Mouse (Mus musculus): Measurements from ENCODE around the gene Alkbh4. TPM values are rescaled to one million over a fixed set of nuclear protein-coding genes. Genes with fewer than 3 reads are reported as not detected.

Gene Alkbh4
- total RNA-seq, 4 experiments from 2014 or later: 3.4 to 6.1 (median 4.1) TPM

- no peak for DNase-seq (ENCODE audit: low spot score in 2 of 2)
Observed at GRCm38 (mm10) chr5:136179594-136179993, 43.6 kb downstream of the Alkbh4 start.

GRCm38 (mm10) chr5:136181197-136181596 lies 45.3 kb downstream of the Alkbh4 start:
- DNase-seq (ENCODE audit: low spot score in 2 of 2): no peak

GRCm38 (mm10) chr5:136182049-136182448 lies 46.1 kb downstream of the Alkbh4 start:
- DNase-seq (ENCODE audit: low spot score in 2 of 2): no peak

GRCm38 (mm10) chr5:136182830-136183229 lies 46.9 kb downstream of the Alkbh4 start:
- no peak for DNase-seq (ENCODE audit: low spot score in 2 of 2)

GRCm38 (mm10) chr5:136183766-136184165 lies 47.8 kb downstream of the Alkbh4 start:
- DNase-seq (ENCODE audit: low spot score in 2 of 2): no peak

- peak; percentile 28 to 40 for DNase-seq (ENCODE audit: low spot score in 2 of 2)
Observed at GRCm38 (mm10) chr5:136186723-136187122, 50.8 kb downstream of the Alkbh4 start.

Small RNA genes lying within 50 kb of the gene (microRNA-seq; reads per million reads assigned to microRNA genes)
- 11.6 reads per million, percentile 7 among the genes with 10 or more reads in this experiment for gene Mir7035

Other genes starting within 250 kb of the Alkbh4 start
- gene Hspb1, start 248.2 kb upstream of the Alkbh4 start, total RNA-seq (2022): 100 to 1,000 TPM; 202 to 250 (median 231) TPM
- 100 to 1,000 TPM; 306 to 315 (median 309) TPM for gene Ywhag, start 201.5 kb upstream of the Alkbh4 start, total RNA-seq (2022)
- gene Ssc4d, start 161.6 kb upstream of the Alkbh4 start, total RNA-seq (2022): under 1 TPM in 3 of 4 experiments, not detected in 1; 0.29 to 0.65 (median 0.53) TPM
- not detected for gene Zp3, start 156.0 kb upstream of the Alkbh4 start, total RNA-seq (2022)
- 1 to 10 TPM; 6.4 to 7.8 (median 7.1) TPM for gene Dtx2, start 141.3 kb upstream of the Alkbh4 start, total RNA-seq (2022)
- gene Upk3b, start 97.7 kb upstream of the Alkbh4 start, total RNA-seq (2022): not detected
- gene Upk3bl, start 81.7 kb upstream of the Alkbh4 start, total RNA-seq (2022): not detected
- gene Rasa4, start 52.2 kb upstream of the Alkbh4 start, total RNA-seq (2022): 10 to 100 TPM; 24.6 to 27.4 (median 26.7) TPM
- gene Polr2j, start 19.5 kb upstream of the Alkbh4 start, total RNA-seq (2022): 10 to 100 TPM; 60.0 to 72.5 (median 60.7) TPM
- gene Lrwd1, start 72 bp upstream of the Alkbh4 start, total RNA-seq (2022): 1 to 10 TPM; 4.1 to 5.7 (median 4.2) TPM
- 1 to 10 TPM in 1 of 4 experiments, under 1 TPM in 3; 0.32 to 1.0 (median 0.45) TPM for gene Orai2, start 34.6 kb downstream of the Alkbh4 start, total RNA-seq (2022)
- 10 to 100 TPM; 17.0 to 18.9 (median 17.6) TPM for gene Prkrip1, start 62.8 kb downstream of the Alkbh4 start, total RNA-seq (2022)
- 1 to 10 TPM; 2.1 to 2.8 (median 2.5) TPM for gene Sh2b2, start 110.4 kb downstream of the Alkbh4 start, total RNA-seq (2022)